Mouse (Mus musculus): ENCODE measurements around the gene Defb22.

Defb22 gene

DNA sequence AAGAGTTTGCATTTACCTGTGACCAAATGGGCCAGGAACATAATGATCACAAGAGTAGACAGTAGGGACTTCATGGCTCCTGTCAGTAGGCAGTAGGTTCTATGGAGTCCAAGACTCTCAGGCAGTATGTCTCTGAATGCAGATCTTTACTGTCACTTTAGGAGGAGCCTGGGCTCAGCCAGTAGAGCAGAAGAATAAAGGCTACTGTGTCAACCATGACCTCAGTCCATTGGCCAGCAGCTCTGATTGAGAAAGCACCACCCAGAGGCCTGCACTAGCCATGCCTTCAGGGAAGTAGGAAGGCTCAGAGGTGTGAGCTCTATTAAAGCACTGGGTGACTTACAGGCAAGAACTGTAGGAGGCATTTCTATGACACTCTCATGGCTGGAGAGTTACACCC, at the start of gene Defb22:
TSS of gene Defb22 (minus strand) at position 101 of the 400 bp plus-strand sequence.
- DNase-seq: no peak

DNA sequence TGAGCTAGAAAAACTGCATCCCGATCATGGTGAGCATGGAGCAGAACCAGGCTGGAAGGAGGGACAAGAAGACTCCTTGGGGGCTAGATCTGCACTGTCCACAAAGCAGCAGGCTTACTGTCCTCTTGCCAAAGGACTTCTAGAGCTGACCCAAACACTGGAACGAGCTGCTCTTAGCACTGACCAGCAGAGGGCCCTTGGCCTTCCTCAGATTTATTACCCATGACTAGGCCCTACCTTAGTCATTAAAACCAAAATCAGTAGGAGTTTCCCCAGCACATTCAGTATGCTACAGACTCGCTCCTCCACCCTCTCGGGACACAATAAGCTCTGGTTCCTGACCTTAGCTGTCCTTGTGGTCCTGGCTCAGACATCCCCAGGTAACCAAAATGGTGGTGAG, 28.0 kb upstream of the Defb22 start, which contains the start of gene Defb28:
TSS of gene Defb28 (plus strand) at position 275 of the 400 bp plus-strand sequence.
- DNase-seq: no peak

DNA sequence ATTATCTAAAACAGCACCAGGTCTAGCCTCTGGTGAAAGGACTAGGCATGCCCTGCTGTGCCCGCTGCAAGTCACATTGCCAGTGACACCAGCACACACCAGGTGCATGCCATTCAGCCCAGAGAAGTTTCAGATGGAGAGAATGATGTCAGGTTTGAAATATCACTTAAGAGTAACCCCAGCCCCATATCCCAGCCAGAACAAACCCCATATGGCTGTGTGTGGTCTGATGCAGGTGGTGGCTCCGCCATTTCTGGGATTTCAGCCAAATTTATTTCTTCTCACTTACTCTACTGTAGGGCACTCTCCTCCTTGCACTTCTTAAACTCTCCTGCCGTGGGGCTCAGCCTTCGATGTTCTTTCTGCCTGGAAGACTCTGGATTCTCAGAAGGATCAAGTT, 26.1 kb upstream of the Defb22 start:
- no peak for DNase-seq

DNA sequence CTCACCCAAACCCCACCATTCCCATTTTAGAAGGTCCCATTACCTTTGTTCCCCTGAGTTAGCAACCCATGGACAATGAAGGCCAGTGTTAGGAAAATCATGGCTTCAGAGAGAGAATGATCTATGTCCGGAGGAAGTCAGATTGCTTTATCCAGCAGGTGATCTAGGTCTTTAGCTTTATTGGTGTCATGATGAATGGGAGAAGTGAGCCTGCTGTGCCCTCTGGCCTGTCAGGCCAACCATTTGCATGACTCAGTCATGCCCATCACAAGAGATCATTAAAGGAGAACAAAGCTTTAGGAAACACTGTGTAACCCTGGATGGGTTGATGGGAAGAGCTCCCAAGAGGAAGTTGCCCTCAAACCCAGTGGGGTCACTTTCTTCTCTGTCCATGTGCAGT, 21.7 kb upstream of the Defb22 start, which contains the start of gene Defb26:
TSS of gene Defb26 (minus strand) at position 101 of the 400 bp plus-strand sequence.
- no peak for DNase-seq

DNA sequence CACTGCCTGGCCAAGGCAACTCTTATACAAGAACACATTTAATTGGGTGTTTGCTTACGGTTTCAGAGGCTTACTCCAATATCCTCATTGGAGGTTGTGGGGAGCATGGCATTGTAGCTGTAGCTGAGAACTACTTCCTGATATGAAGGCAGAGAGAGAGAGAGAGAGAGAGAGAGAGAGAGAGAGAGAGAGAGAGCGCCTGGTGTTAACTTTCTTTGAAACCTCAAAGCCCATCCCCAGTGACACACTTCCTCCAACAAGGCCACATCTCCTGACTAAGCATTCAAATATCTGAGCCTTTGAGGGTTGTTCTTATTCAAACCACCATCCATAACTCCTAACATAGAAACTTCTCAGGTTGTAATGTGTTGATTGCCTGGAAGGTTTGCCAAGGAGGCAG, 14.0 kb upstream of the Defb22 start:
- no peak for DNase-seq

DNA sequence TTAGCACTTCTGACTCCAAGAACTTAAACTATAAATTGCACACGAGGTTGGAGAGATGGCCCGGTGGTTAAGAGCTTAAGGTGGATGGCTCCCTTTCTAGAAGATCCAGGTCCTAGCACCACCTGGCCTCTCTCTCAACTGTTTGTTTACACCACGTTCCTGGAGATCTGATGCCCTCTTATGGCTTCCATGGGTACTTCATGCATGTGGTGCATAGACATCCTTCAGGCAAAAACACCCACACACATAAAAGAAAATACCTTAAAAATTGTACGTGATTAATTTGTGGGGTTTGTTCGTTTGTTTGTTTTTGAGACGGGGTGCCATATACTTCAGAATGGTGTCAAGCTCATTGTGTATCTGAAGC, 10.9 kb upstream of the Defb22 start:
- no peak for DNase-seq

DNA sequence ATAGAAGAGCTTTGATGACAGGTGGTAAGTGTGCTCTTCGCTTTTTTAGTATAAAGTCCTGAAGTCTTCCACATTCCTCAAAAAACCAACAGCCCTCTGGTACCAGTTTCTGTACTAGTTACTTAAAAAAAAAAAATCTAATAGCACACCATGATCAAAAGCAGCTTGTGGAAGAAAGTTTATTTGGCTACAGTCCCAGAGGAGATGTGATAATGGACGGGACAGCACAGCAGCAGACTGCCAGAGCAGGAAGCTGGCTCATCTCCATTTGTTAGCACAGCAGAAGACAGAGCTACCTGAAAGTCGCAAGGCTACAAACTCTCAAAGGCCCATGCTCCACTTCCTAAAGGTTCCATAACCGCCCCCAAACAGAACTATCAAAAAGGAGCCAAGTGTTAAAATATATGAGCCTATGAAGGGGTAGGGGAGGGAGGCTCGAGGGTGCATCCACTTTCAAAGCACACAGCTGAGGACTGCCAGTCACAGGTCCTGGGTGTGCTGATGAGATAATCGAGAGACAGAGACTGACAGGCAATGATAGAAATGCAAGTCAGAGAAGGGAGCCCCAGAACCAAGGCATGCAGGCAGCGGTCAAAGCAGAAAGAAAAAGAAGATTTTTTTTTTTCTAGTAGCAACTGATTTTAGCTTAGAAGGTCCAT, 10.4 kb upstream of the Defb22 start:
- no peak for DNase-seq

DNA sequence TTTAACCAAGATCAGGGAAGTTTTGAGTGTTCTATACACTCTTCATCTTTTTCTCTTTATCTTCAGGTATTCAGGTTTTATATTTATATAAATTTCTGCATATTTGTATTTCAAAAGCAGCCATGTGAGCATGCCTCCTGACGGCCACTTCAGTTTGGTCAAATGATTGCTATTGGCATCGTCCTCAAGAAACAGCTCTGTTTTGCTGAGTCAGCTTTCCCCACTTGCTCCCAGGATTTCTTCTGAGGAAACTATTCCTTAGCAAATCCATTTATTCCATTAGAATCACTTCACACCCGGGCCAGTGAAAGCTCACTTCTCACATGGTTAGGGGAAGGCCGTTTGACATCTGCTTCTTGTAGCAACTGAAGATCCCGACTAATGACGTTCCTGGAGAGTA, 8.1 kb upstream of the Defb22 start:
- no peak for DNase-seq

DNA sequence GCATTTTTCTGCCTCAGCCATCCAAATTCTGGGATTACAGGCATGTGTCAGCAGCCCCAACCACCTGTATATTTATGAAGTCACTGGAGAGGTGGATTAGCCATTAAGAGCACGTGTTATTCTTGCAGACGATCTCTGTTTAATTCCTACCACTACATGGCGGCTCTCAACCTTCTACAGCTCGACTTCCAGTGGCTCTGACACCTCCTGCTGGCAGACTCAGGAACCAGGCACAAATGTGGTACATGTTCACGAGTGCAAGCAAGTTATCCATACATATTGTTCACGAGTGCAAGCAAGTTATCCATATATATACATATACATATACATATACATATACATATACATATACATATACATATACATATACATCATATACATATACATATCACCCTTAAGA, 3.2 kb upstream of the Defb22 start:
- DNase-seq: no peak

DNA sequence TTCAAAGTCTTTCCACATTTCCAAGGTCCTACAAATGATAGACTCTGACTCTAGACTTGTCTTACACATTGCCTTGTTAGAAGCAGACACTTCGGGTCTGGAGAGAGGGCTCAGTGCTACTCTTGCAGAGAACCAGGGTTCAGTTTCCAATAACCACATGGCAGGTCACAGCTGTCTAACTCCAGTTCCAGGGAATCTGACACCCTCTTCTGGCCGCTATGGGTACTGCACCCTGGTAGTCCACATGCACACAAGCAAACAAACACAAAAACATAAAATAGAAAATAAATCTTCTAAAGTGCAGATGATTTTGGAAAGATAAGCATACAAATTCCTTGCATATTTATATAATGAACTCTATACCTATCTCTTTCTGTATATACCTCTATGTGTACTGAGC, 2.9 kb downstream of the Defb22 start:
- no peak for DNase-seq

DNA sequence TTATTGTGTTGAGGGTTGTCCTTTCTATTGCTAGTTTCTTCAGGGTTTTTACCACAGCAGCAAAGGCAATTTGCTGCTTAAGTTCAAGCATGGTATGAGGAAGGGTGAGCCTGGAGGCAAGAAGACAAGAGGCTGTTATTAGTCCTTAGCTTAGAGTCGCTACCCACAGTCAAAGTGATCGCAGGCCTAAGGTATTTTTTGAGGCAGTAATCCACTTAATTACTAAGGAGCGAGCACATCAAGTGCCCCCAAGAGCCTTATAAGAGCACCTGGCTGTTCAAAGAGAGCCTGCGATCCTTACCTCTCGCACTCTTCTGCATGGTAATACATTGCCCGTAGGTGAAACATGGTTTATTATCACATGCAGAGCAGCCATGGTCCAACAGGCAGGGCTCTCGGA, 8.2 kb downstream of the Defb22 start:
- DNase-seq: no peak

DNA sequence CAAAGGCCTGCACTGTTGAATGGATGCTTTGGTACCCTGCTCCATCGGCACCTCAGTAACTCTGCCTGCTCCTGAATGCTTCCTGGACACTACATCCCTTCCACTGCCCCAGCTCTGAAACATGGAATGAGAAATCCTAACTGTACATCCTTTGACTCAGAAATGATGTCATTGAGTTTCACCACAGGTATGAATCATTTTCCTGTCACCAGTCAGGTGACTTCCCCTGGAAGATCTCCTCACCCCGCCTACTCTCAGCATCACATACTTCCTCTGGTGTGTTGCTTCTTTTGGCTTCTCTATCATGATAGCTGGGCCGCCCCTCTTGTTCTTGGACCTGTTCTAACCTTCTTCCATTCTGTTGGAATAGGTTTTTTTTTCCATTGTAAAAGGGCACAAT, 9.1 kb downstream of the Defb22 start:
- no peak for DNase-seq

DNA sequence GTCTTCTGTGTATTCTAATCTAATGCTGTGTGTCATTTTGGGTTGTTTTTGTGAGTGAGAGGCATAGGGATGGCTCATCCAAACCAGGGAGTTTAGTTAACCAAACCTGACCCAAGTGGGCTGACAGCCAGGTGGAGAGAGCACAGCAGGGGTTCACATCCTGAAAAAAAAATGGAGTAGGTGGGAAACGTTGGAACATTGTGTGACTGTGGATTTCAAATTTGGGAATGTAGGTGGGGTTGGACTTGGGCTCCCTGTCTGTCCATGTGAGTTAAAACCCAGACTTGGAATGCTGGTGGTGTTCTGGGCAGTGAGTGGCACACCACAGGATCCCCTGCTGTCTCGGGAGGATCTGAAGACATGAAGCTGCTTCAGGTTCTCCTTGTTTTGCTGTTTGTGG, 13.2 kb downstream of the Defb22 start, which contains the start of gene Defb20:
TSS of gene Defb20 (plus strand) at position 301 of the 400 bp plus-strand sequence.
- DNase-seq: no peak

DNA sequence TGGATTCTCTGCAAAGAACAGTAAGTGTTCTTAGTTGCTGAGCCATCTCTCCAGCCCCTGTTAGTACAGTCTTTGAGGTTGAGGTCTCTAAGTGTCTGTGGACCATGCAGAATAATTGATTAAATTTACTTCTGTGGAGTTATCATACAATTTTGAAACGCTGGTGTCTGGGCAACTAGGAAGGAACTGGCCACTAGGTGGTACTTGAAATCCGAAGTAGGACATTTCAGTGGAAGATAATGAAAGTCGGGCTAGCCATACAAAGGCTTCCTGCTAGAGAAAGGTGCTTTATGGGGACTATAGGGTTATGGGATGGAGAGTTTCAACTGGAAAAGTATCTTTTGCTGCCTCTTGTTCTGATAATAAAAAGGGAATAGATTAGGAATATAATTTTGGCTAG, 17.5 kb downstream of the Defb22 start:
- DNase-seq: no peak

DNA sequence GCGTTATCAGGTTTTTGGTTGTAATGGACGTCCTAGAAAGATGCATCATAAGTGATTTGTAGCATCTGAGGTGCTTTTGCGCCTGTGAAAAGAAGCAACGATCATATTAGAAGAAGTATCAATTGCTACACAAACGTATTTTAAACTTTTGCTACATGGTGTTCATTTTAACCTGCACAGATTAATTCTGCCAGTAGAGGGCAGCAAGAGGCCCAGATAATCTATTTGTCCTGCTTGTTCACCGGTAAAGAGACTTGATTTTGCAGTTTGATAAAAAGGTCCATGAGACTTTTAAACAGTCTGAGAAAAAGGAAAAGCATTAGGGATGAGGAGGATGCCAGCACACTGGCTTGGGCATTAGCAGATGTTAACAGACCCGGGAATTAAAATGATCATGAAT, 19.0 kb downstream of the Defb22 start:
- peak; percentile 25 to 61 for DNase-seq

DNA sequence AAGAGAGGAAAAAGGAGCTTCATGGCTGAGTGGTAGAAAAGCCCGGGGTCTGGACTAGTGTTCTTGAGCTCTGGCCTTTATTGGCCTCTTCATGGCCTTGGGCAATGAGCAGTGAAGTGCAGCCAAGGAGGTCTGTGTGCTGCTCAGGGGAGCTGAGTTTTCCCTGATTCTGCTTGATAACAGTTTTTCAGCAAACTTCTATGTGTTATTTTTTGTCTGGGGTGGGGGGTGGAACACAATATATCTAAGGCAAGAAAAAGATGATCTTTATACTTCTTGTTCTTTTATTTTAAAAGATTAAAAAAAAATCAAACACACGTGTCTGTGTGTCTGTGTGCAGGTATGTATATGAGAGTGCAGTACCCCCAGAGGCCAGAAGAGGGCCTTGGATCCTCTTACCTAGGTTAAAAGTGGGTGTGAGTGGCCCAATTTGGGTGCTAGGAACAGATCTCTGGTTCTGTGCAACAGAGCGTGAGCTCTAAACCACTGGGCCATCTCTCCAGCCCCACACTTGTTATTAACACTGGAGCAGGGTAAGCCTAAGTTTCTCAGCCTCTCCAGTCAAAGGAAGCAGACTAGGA, 25.3 kb downstream of the Defb22 start, which contains the start of gene Defb23:
TSS of gene Defb23 (minus strand) at position 51 of the 581 bp plus-strand sequence.
- DNase-seq: no peak

DNA sequence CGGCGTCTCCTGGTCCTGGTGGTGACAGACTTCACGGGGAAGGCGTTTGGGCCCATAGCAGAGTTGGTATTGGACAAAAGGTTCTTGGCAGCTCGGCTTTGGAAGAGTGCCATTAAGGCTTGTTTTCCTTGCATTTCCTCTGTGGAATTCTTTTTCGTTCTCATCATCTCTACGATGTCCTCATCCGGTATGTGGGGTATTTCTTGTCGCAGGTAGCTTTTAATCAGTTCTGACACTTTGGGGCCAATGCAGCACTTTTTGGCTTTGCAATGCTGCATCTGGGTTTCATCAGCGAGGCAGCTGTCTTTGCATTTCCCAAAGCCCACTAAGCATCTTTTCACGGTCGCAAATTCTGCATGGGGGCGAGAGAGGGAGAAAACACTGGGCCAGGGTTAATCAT, 30.7 kb downstream of the Defb22 start:
- no peak for DNase-seq

DNA sequence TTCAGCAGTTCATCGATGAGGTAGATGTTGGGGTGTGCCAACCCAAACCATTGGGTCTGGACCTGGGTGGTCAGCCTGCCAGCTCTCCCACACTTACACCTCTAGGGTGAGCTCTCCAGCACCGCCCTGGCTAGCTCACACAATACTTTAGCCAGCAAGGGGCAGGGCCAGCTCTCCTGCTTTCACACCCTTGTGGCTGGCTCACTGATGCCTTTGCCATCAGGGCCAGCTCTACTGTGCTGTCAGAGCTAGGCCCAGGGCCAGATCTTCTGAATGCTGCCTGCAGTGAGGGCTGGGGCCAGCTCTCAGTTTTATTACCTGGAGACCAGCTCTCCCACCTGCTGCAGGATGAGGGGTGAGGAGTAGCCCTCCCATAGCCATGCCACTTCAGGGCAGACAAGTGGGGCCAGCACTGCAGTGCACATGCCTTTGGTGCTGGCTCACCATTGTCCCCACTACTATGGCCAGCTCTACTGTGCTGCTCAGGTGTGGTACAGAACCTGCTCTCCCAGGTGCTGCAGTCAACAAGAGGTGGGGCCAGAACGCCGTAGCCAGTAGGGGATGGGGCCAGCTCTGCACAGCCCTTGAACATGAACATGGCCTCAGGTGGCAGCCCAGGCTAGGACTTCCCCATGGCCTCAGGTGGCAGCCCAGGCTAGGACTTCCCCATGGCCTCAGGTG, 37.7 kb downstream of the Defb22 start:
- peak; percentile 61 to 70 for DNase-seq

DNA sequence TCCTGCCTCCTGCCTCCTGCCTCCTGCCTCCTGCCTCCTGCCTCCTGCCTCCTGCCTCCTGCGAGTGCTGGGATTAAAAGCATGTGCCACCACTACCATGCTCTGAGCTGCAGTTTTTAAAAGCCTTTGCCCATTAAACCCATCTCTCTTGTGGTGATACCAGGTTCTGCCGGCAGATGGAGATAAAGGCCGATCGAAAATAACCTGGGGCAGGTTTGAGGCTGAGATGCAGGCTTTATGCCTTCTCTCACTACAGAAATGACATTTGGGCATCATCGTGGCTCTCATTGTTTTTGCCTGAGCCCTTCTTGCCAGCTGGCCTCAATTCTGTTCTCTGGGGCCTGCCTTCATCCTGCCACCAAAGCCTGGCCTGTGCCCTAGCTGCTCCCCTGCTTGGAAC, 39.7 kb downstream of the Defb22 start:
- peak; percentile 85 to 88 for DNase-seq

DNA sequence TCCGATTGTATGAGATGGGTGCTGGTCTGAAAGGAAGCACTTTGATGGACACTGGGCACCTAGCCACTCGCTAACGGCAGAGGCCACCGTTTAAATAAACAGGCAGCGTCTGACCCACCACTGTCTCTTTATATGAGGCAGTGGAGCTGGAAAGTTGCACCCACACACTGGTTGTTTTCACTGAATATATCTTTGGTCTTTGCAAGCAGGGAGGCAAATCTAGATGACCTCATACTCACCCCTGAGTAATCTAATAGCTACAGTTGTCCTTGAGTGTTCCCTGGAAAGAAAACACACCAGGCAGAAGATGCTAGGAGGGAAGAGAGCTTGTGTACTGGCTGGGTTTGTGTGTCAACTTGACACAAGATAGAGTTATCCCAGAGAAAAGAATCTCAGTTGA, 42.5 kb downstream of the Defb22 start:
- no peak for DNase-seq

DNA sequence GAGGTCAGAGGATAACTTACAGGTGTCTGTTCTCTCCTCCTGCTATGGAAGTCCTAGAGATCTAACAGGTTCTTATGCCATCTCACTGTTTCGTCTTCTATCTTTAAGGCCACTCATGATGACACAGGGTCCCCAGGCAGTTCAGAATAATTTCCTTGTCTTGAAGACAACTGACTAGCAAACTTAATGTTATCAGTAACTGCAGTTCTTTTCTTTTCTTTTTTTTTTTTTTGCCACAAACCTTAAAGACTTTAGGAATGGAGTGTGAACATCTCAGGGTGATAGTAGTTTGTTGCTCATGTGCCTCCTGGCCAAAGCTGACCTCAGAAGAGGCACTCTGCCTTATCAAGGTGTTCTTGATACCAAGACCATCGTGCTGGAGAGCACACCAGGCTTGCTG, 43.3 kb downstream of the Defb22 start:
- DNase-seq: no peak

DNA sequence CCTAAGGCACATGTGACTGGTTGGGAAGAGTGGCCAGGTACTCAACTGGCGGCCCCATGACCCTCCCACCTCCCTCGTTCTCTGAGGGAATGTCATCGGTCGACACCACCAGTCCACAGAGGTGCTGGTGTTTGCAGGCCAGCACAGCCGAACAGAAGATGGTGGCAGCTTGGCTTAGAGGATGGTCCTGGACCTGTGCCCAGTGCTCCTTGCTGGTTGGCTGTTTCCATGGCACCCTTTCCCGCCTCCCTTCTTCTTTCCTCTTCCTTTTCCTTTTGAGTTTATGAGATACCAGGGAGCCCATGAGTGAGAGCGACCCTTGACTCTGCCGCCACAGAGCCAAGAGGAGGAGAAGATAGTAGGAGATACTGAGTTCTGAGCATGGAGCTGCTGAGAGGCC, 46.7 kb downstream of the Defb22 start:
- peak; percentile 53 to 73 for DNase-seq

DNA sequence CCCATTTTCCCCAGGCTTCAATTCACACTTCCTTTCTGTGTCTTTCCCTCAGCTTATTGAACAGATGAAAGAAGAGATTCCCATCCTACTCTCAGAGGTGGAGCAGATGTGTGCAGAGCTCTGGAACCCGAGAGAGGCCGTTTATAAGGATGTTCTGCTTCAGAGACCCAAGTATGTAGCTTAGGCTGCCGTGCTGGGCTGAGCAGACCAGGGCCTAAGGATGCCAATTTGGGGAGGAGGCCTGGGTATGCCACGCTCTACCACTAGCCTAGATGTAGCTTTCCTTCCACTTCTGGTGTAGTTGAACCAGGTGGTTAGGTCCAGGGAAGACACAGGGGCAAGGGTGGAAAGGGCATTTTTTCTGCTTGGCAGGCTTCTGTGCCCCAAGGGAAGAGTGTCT, 47.6 kb downstream of the Defb22 start:
- no peak for DNase-seq

DNA sequence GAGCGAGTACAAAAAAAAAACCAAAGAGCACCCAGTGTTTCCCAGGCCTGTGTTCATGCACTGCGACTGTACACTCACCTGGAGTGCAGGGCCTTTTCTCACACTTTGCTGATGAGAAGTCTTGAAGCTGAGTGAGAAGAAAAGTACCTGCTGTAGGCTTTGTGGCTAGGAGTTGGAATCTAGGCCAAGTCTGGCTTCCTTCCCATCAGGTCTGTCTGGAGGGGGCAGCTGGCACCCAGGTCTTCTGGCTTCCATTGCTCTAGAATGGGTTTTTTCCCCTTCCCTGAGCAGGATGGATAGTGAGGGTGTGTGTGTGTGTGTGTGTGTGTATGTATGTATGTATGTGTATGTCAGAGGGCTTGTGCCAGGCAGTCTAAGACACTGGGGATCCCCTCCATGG, 50.1 kb downstream of the Defb22 start:
- DNase-seq: peak in 1 of 2 experiments; percentile 30

Data from cerebellum, postnatal 25 days (tissue).